Mouse (Mus musculus): ENCODE measurements around the gene Olfr623. TPM values are rescaled to one million over a fixed set of nuclear protein-coding genes. Genes with fewer than 3 reads are reported as not detected.

Gene Olfr623
- not detected for polyA plus RNA-seq (2014; fragmentation: Illumina TruSeq; extraction: RNeasy Lipid Tissue Mini Kit (QIAGEN cat#74804))

GRCm38 (mm10) chr7:103663598-103663997, at the start of gene Olfr623:
Olfr623 (minus strand) TSS chr7:103663698.

GRCm38 (mm10) chr7:103682420-103682819, 18.9 kb upstream of the Olfr623 start, which contains the start of gene Olfr625-ps1:
Olfr625-ps1 (plus strand) TSS chr7:103682720.

GRCm38 (mm10) chr7:103671091-103671490, 7.6 kb upstream of the Olfr623 start, which contains the start of gene Olfr624:
Olfr624 (minus strand) TSS chr7:103671191.

GRCm38 (mm10) chr7:103642602-103643001, 20.9 kb downstream of the Olfr623 start, which contains the start of gene Olfr622:
Olfr622 (minus strand) TSS chr7:103642702.

GRCm38 (mm10) chr7:103612434-103612833, 51.1 kb downstream of the Olfr623 start, which contains the start of gene Olfr620:
Olfr620 (minus strand) TSS chr7:103612534.

Other genes starting within 250 kb of the Olfr623 start
- gene Usp17lc, start 248.6 kb downstream of the Olfr623 start, polyA plus RNA-seq (2014; fragmentation: Illumina TruSeq; extraction: RNeasy Lipid Tissue Mini Kit (QIAGEN cat#74804)): not detected
- not detected for gene Olfr605, start 218.3 kb downstream of the Olfr623 start, polyA plus RNA-seq (2014; fragmentation: Illumina TruSeq; extraction: RNeasy Lipid Tissue Mini Kit (QIAGEN cat#74804))
- gene Olfr606, start 214.7 kb downstream of the Olfr623 start, polyA plus RNA-seq (2014; fragmentation: Illumina TruSeq; extraction: RNeasy Lipid Tissue Mini Kit (QIAGEN cat#74804)): not detected
- not detected for gene Olfr607, start 199.5 kb downstream of the Olfr623 start, polyA plus RNA-seq (2014; fragmentation: Illumina TruSeq; extraction: RNeasy Lipid Tissue Mini Kit (QIAGEN cat#74804))
- gene Olfr608, start 193.8 kb downstream of the Olfr623 start, polyA plus RNA-seq (2014; fragmentation: Illumina TruSeq; extraction: RNeasy Lipid Tissue Mini Kit (QIAGEN cat#74804)): not detected
- not detected for gene Olfr609, start 165.6 kb downstream of the Olfr623 start, polyA plus RNA-seq (2014; fragmentation: Illumina TruSeq; extraction: RNeasy Lipid Tissue Mini Kit (QIAGEN cat#74804))
- gene Olfr610, start 151.6 kb downstream of the Olfr623 start, polyA plus RNA-seq (2014; fragmentation: Illumina TruSeq; extraction: RNeasy Lipid Tissue Mini Kit (QIAGEN cat#74804)): not detected
- gene Olfr611, start 142.9 kb downstream of the Olfr623 start, polyA plus RNA-seq (2014; fragmentation: Illumina TruSeq; extraction: RNeasy Lipid Tissue Mini Kit (QIAGEN cat#74804)): not detected
- not detected for gene Olfr612, start 121.0 kb downstream of the Olfr623 start, polyA plus RNA-seq (2014; fragmentation: Illumina TruSeq; extraction: RNeasy Lipid Tissue Mini Kit (QIAGEN cat#74804))
- gene Olfr613, start 115.6 kb downstream of the Olfr623 start, polyA plus RNA-seq (2014; fragmentation: Illumina TruSeq; extraction: RNeasy Lipid Tissue Mini Kit (QIAGEN cat#74804)): not detected
- gene Olfr615, start 107.6 kb downstream of the Olfr623 start, polyA plus RNA-seq (2014; fragmentation: Illumina TruSeq; extraction: RNeasy Lipid Tissue Mini Kit (QIAGEN cat#74804)): not detected
- not detected for gene Olfr616, start 94.6 kb downstream of the Olfr623 start, polyA plus RNA-seq (2014; fragmentation: Illumina TruSeq; extraction: RNeasy Lipid Tissue Mini Kit (QIAGEN cat#74804))
- gene Olfr617, start 90.6 kb downstream of the Olfr623 start, polyA plus RNA-seq (2014; fragmentation: Illumina TruSeq; extraction: RNeasy Lipid Tissue Mini Kit (QIAGEN cat#74804)): not detected
- gene Olfr618, start 73.6 kb downstream of the Olfr623 start, polyA plus RNA-seq (2014; fragmentation: Illumina TruSeq; extraction: RNeasy Lipid Tissue Mini Kit (QIAGEN cat#74804)): not detected
- gene Olfr619, start 63.1 kb downstream of the Olfr623 start, polyA plus RNA-seq (2014; fragmentation: Illumina TruSeq; extraction: RNeasy Lipid Tissue Mini Kit (QIAGEN cat#74804)): not detected
- not detected for gene Olfr620, start 51.2 kb downstream of the Olfr623 start, polyA plus RNA-seq (2014; fragmentation: Illumina TruSeq; extraction: RNeasy Lipid Tissue Mini Kit (QIAGEN cat#74804))
- gene Olfr622, start 21.0 kb downstream of the Olfr623 start, polyA plus RNA-seq (2014; fragmentation: Illumina TruSeq; extraction: RNeasy Lipid Tissue Mini Kit (QIAGEN cat#74804)): not detected
- gene Olfr624, start 7.5 kb upstream of the Olfr623 start, polyA plus RNA-seq (2014; fragmentation: Illumina TruSeq; extraction: RNeasy Lipid Tissue Mini Kit (QIAGEN cat#74804)): 0.63 TPM
- not detected for gene Olfr625-ps1, start 19.0 kb upstream of the Olfr623 start, polyA plus RNA-seq (2014; fragmentation: Illumina TruSeq; extraction: RNeasy Lipid Tissue Mini Kit (QIAGEN cat#74804))
- gene Olfr243, start 51.0 kb upstream of the Olfr623 start, polyA plus RNA-seq (2014; fragmentation: Illumina TruSeq; extraction: RNeasy Lipid Tissue Mini Kit (QIAGEN cat#74804)): not detected
- not detected for gene Olfr628, start 66.7 kb upstream of the Olfr623 start, polyA plus RNA-seq (2014; fragmentation: Illumina TruSeq; extraction: RNeasy Lipid Tissue Mini Kit (QIAGEN cat#74804))
- gene Olfr629, start 81.2 kb upstream of the Olfr623 start, polyA plus RNA-seq (2014; fragmentation: Illumina TruSeq; extraction: RNeasy Lipid Tissue Mini Kit (QIAGEN cat#74804)): not detected
- gene Olfr630, start 93.6 kb upstream of the Olfr623 start, polyA plus RNA-seq (2014; fragmentation: Illumina TruSeq; extraction: RNeasy Lipid Tissue Mini Kit (QIAGEN cat#74804)): not detected
- not detected for gene Olfr69, start 107.9 kb upstream of the Olfr623 start, polyA plus RNA-seq (2014; fragmentation: Illumina TruSeq; extraction: RNeasy Lipid Tissue Mini Kit (QIAGEN cat#74804))
- not detected for gene Olfr68, start 116.0 kb upstream of the Olfr623 start, polyA plus RNA-seq (2014; fragmentation: Illumina TruSeq; extraction: RNeasy Lipid Tissue Mini Kit (QIAGEN cat#74804))
- not detected for gene Olfr67, start 128.1 kb upstream of the Olfr623 start, polyA plus RNA-seq (2014; fragmentation: Illumina TruSeq; extraction: RNeasy Lipid Tissue Mini Kit (QIAGEN cat#74804))
- gene Hbb-bt, start 150.3 kb upstream of the Olfr623 start, polyA plus RNA-seq (2014; fragmentation: Illumina TruSeq; extraction: RNeasy Lipid Tissue Mini Kit (QIAGEN cat#74804)): 2.9 TPM
- gene Hbb-bs, start 164.4 kb upstream of the Olfr623 start, polyA plus RNA-seq (2014; fragmentation: Illumina TruSeq; extraction: RNeasy Lipid Tissue Mini Kit (QIAGEN cat#74804)): 54.8 TPM
- gene Hbb-bh2, start 176.8 kb upstream of the Olfr623 start, polyA plus RNA-seq (2014; fragmentation: Illumina TruSeq; extraction: RNeasy Lipid Tissue Mini Kit (QIAGEN cat#74804)): not detected
- gene Hbb-bh1, start 179.5 kb upstream of the Olfr623 start, polyA plus RNA-seq (2014; fragmentation: Illumina TruSeq; extraction: RNeasy Lipid Tissue Mini Kit (QIAGEN cat#74804)): not detected
- gene Hbb-y, start 189.5 kb upstream of the Olfr623 start, polyA plus RNA-seq (2014; fragmentation: Illumina TruSeq; extraction: RNeasy Lipid Tissue Mini Kit (QIAGEN cat#74804)): not detected
- gene Olfr66, start 222.6 kb upstream of the Olfr623 start, polyA plus RNA-seq (2014; fragmentation: Illumina TruSeq; extraction: RNeasy Lipid Tissue Mini Kit (QIAGEN cat#74804)): not detected
- not detected for gene Olfr64, start 230.8 kb upstream of the Olfr623 start, polyA plus RNA-seq (2014; fragmentation: Illumina TruSeq; extraction: RNeasy Lipid Tissue Mini Kit (QIAGEN cat#74804))
- not detected for gene Olfr65, start 239.8 kb upstream of the Olfr623 start, polyA plus RNA-seq (2014; fragmentation: Illumina TruSeq; extraction: RNeasy Lipid Tissue Mini Kit (QIAGEN cat#74804))